Mouse (Mus musculus) heart, postnatal 0 days (tissue): ENCODE measurements around the gene Epn1.

Source experiments
- CTCF ChIP-seq: IDR thresholded peaks from 2 replicates; pipeline ENCODE4 v1.5.1; 2016; ENCODE audit warnings: antibody characterized with exemption, control low read depth, low read depth
- EP300 ChIP-seq: IDR thresholded peaks from 2 replicates; pipeline ENCODE4 v1.6.1; 2016; ENCODE audit warnings: antibody characterized with exemption, low read depth

DNA sequence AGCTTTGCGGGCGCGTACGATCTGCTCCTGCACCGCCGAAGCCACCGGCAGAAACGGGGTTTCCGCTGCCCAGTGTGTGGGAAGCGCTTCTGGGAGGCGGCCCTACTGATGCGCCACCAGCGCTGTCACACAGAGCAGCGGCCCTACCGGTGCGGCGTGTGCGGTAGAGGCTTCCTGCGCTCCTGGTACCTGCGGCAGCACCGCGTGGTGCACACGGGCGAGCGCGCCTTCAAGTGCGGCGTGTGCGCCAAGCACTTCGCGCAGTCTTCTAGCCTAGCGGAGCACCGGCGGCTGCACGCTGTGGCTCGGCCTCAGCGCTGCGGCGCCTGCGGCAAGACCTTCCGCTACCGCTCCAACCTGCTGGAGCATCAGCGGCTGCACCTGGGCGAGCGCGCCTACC, 48.5 kb upstream of the Epn1 start:
- TF ChIP-seq CTCF (no peak), EP300 (no peak)
